Mouse (Mus musculus): ENCODE measurements at regions not wholly inside any gene's neighbourhood (a gene's known extent, or its start where the extent isn't known, plus 50 kb on each side); places are given as distances from the start of the nearest gene placed in this dataset.

- TF ChIP-seq POLR2A (IDR thresholded peaks at IDR 0.05; ENCODE audit: insufficient read depth, low read depth, low read length) = no peak
- TF ChIP-seq CTCF (IDR thresholded peaks at IDR 0.05) = no peak
- no peak for TF ChIP-seq EP300 (IDR thresholded peaks at IDR 0.05; ENCODE audit: insufficient read depth, low read depth, low read length)
Measured at GRCm38 (mm10) chr11:19226756-19227155, 208.0 kb upstream of the Meis1 start.
